Mouse (Mus musculus): ENCODE measurements at regions not wholly inside any gene's neighbourhood (a gene's known extent, or its start where the extent isn't known, plus 50 kb on each side); places are given as distances from the start of the nearest gene placed in this dataset.

GRCm38 (mm10) chr3:59451084-59451483 lies 106.9 kb upstream of the Igsf10 start:
- DNase-seq (ENCODE audit: low spot score): no peak
- no peak overlapping the region for H3K4me3 ChIP-seq (ENCODE audit: low read depth, low read length)
- no peaks in the 10 kb centered on the region for H3K27me3 ChIP-seq (ENCODE audit: control insufficient read depth, insufficient read depth, low read length)
- no peak overlapping the region for H3K27ac ChIP-seq (replicated peaks)
- 55% methylated on average over 3 of the region's 3 CpGs for WGBS
- H3K9me3 ChIP-seq (ENCODE audit: control insufficient read depth, low read length): no peaks in the 10 kb centered on the region
- no peak for ATAC-seq (ENCODE audit: low FRiP score, low TSS enrichment)
- no peak overlapping the region for H3K4me2 ChIP-seq (replicated peaks; ENCODE audit: low read depth)
- no peak overlapping the region for H3K9ac ChIP-seq (ENCODE audit: low read length)
- TF ChIP-seq CTCF (IDR thresholded peaks at IDR 0.05; ENCODE audit: low read depth) (no peak), EP300 (optimal IDR thresholded peaks at IDR 0.05) (no peak)
- H3K36me3 ChIP-seq (ENCODE audit: control insufficient read depth, insufficient read depth, low read length): no peaks in the 10 kb centered on the region
- H3K4me1 ChIP-seq (replicated peaks; ENCODE audit: control insufficient read depth, insufficient read depth): no peaks in the 10 kb centered on the region

GRCm38 (mm10) chr3:59423621-59424020 lies 79.4 kb upstream of the Igsf10 start:
- no peaks in the 10 kb centered on the region for H3K27me3 ChIP-seq (ENCODE audit: control insufficient read depth, insufficient read depth, low read length)
- no peaks in the 10 kb centered on the region for H3K36me3 ChIP-seq (ENCODE audit: control insufficient read depth, insufficient read depth, low read length)
- WGBS: 90% methylated on average over 2 of the region's 2 CpGs
- H3K4me3 ChIP-seq (ENCODE audit: low read depth, low read length): no peak overlapping the region
- H3K4me1 ChIP-seq (replicated peaks; ENCODE audit: control insufficient read depth, insufficient read depth): no peaks in the 10 kb centered on the region
- DNase-seq (ENCODE audit: low spot score) (no peak), ATAC-seq (ENCODE audit: low FRiP score, low TSS enrichment) (no peak)
- no peak for TF ChIP-seq CTCF (IDR thresholded peaks at IDR 0.05; ENCODE audit: low read depth)
- TF ChIP-seq EP300 (optimal IDR thresholded peaks at IDR 0.05): no peak
- no peak overlapping the region for H3K9ac ChIP-seq (ENCODE audit: low read length)
- no peaks in the 10 kb centered on the region for H3K9me3 ChIP-seq (ENCODE audit: control insufficient read depth, low read length)
- no peak overlapping the region for H3K4me2 ChIP-seq (replicated peaks; ENCODE audit: low read depth)
- no peak overlapping the region for H3K27ac ChIP-seq (replicated peaks)

- DNase-seq (ENCODE audit: low spot score) (no peak), ATAC-seq (ENCODE audit: low FRiP score, low TSS enrichment) (no peak)
- 33% methylated on average over 1 of the region's 1 CpGs for WGBS
- H3K4me1 ChIP-seq (replicated peaks; ENCODE audit: control insufficient read depth, insufficient read depth): no peaks in the 10 kb centered on the region
- no peak overlapping the region for H3K4me2 ChIP-seq (replicated peaks; ENCODE audit: low read depth)
- H3K9ac ChIP-seq (ENCODE audit: low read length): no peak overlapping the region
- H3K9me3 ChIP-seq (ENCODE audit: control insufficient read depth, low read length): no peaks in the 10 kb centered on the region
- no peaks in the 10 kb centered on the region for H3K27me3 ChIP-seq (ENCODE audit: control insufficient read depth, insufficient read depth, low read length)
- H3K36me3 ChIP-seq (ENCODE audit: control insufficient read depth, insufficient read depth, low read length): no peaks in the 10 kb centered on the region
- no peak overlapping the region for H3K4me3 ChIP-seq (ENCODE audit: low read depth, low read length)
- TF ChIP-seq CTCF (IDR thresholded peaks at IDR 0.05; ENCODE audit: low read depth) (no peak), EP300 (optimal IDR thresholded peaks at IDR 0.05) (no peak)
- no peak overlapping the region for H3K27ac ChIP-seq (replicated peaks)
These were observed 64.9 kb upstream of the Igsf10 start for GRCm38 (mm10) chr3:59409131-59409530.

GRCm38 (mm10) chr3:59406035-59406434 lies 61.8 kb upstream of the Igsf10 start:
- no peak overlapping the region for H3K27ac ChIP-seq (replicated peaks)
- DNase-seq (ENCODE audit: low spot score): no peak
- no peaks in the 10 kb centered on the region for H3K27me3 ChIP-seq (ENCODE audit: control insufficient read depth, insufficient read depth, low read length)
- 88% methylated on average over 3 of the region's 3 CpGs for WGBS
- no peaks in the 10 kb centered on the region for H3K4me1 ChIP-seq (replicated peaks; ENCODE audit: control insufficient read depth, insufficient read depth)
- TF ChIP-seq CTCF (IDR thresholded peaks at IDR 0.05; ENCODE audit: low read depth) (no peak), EP300 (optimal IDR thresholded peaks at IDR 0.05) (no peak)
- H3K9ac ChIP-seq (ENCODE audit: low read length): no peak overlapping the region
- no peaks in the 10 kb centered on the region for H3K9me3 ChIP-seq (ENCODE audit: control insufficient read depth, low read length)
- H3K36me3 ChIP-seq (ENCODE audit: control insufficient read depth, insufficient read depth, low read length): no peaks in the 10 kb centered on the region
- H3K4me3 ChIP-seq (ENCODE audit: low read depth, low read length): no peak overlapping the region
- H3K4me2 ChIP-seq (replicated peaks; ENCODE audit: low read depth): no peak overlapping the region
- ATAC-seq (ENCODE audit: low FRiP score, low TSS enrichment): no peak

- Histone ChIP-seq H3K4me2 (replicated peaks; ENCODE audit: low read depth) (no peak overlapping the region), H3K9ac (ENCODE audit: low read length) (no peak overlapping the region), H3K9me3 (ENCODE audit: control insufficient read depth, low read length) (no peaks in the 10 kb centered on the region), H3K4me1 (replicated peaks; ENCODE audit: control insufficient read depth, insufficient read depth) (no peaks in the 10 kb centered on the region), H3K4me3 (ENCODE audit: low read depth, low read length) (no peak overlapping the region), H3K27me3 (ENCODE audit: control insufficient read depth, insufficient read depth, low read length) (no peaks in the 10 kb centered on the region), H3K36me3 (ENCODE audit: control insufficient read depth, insufficient read depth, low read length) (no peaks in the 10 kb centered on the region), H3K27ac (replicated peaks) (peak overlapping the region; percentile 71; the same call in 1 of the 2 replicates)
- ATAC-seq (ENCODE audit: low FRiP score, low TSS enrichment) (peak; percentile 76; the same call in 1 of the 2 replicates), DNase-seq (ENCODE audit: low spot score) (no peak)
- TF ChIP-seq CTCF (IDR thresholded peaks at IDR 0.05; ENCODE audit: low read depth): no peak
- TF ChIP-seq EP300 (optimal IDR thresholded peaks at IDR 0.05): peak; percentile 92
- 32% methylated on average over 5 of the region's 5 CpGs for WGBS
These were observed 57.7 kb upstream of the Igsf10 start for GRCm38 (mm10) chr3:59401856-59402255.

GRCm38 (mm10) chr3:59401425-59401824 lies 57.2 kb upstream of the Igsf10 start:
- Histone ChIP-seq H3K9me3 (ENCODE audit: control insufficient read depth, low read length) (no peaks in the 10 kb centered on the region), H3K4me2 (replicated peaks; ENCODE audit: low read depth) (no peak overlapping the region), H3K36me3 (ENCODE audit: control insufficient read depth, insufficient read depth, low read length) (no peaks in the 10 kb centered on the region), H3K9ac (ENCODE audit: low read length) (no peak overlapping the region), H3K27ac (replicated peaks) (peak overlapping the region; percentile 71; the same call in 1 of the 2 replicates), H3K4me3 (ENCODE audit: low read depth, low read length) (no peak overlapping the region), H3K27me3 (ENCODE audit: control insufficient read depth, insufficient read depth, low read length) (no peaks in the 10 kb centered on the region), H3K4me1 (replicated peaks; ENCODE audit: control insufficient read depth, insufficient read depth) (no peaks in the 10 kb centered on the region)
- 76% methylated on average over 4 of the region's 4 CpGs for WGBS
- no peak for DNase-seq (ENCODE audit: low spot score)
- ATAC-seq (ENCODE audit: low FRiP score, low TSS enrichment): no peak
- TF ChIP-seq EP300 (optimal IDR thresholded peaks at IDR 0.05) (no peak), CTCF (IDR thresholded peaks at IDR 0.05; ENCODE audit: low read depth) (no peak)

Measured in stomach, postnatal 0 days (tissue).